Mouse (Mus musculus) midbrain, embryonic 10.5 days (tissue): ENCODE results near the gene Fhit. TPM values are rescaled to one million over a fixed set of nuclear protein-coding genes. Genes with fewer than 3 reads are reported as not detected.

ENCODE experiments used
- DNase-seq: peaks from one replicate; pipeline ENCODE4 v3.0.0-alpha.2; 2017; ENCODE audit warnings: low spot score
- H3K27ac ChIP-seq: fragments of 300-500 bp; sonication (generic); replicated peaks from 2 replicates; pipeline ENCODE4 v1.5.1; 2016; ENCODE audit warnings: mild to moderate bottlenecking
- H3K27me3 ChIP-seq: fragments of 300-500 bp; sonication (generic); 2 replicates; pipeline ENCODE4 v1.6.1; 2016; ENCODE audit warnings: low read depth, mild to moderate bottlenecking; ENCODE audit not compliant: poor library complexity, severe bottlenecking
- H3K36me3 ChIP-seq: fragments of 300-500 bp; sonication (generic); 2 replicates; pipeline ENCODE4 v1.6.1; 2016; ENCODE audit warnings: mild to moderate bottlenecking, moderate library complexity
- H3K4me1 ChIP-seq: fragments of 300-500 bp; sonication (generic); 2 replicates; pipeline ENCODE4 v1.6.1; 2016
- H3K4me3 ChIP-seq: fragments of 300-500 bp; sonication (generic); 2 replicates; pipeline ENCODE4 v1.5.1; 2016; ENCODE audit warnings: mild to moderate bottlenecking, moderate library complexity
- H3K9me3 ChIP-seq: fragments of 300-500 bp; sonication (generic); replicated peaks from 2 replicates; pipeline ENCODE4 v1.6.1; 2016; ENCODE audit warnings: mild to moderate bottlenecking
- WGBS: fragments of 180-500 bp; shearing (Covaris S2); methylation state at CpG from one replicate; pipeline ENCODE4 v1.1.7; 2016; 5-methylcytosine and 5-hydroxymethylcytosine counted together
- polyA plus RNA-seq: library from polyadenylated mRNA; unstranded; fragments of >200 nt; fragmentation: Nextera tagmentation; extraction: Ambion mirVana; gene quantifications from 2 replicates; pipeline ENCODE4 v1.2.1, GENCODE M21; 2016

Fhit gene
- polyA plus RNA-seq, 1 experiment from 2014 or later: 3.4 TPM

GRCm38 (mm10) chr14:10049947-10050346 lies 1111.9 kb downstream of the Fhit start:
- H3K27ac ChIP-seq: no peak overlapping the region
- DNase-seq: no peak
- H3K4me3 ChIP-seq: no peak overlapping the region
- WGBS: 75% methylated on average over 3 of the region's 3 CpGs
- 0 out of 2 replicates have a peak, but pooled peaks cover 5% of the 10 kb centered on the region for H3K9me3 ChIP-seq
- no peaks in the 10 kb centered on the region for H3K36me3 ChIP-seq
- H3K4me1 ChIP-seq: peaks cover 17% of the 10 kb centered on the region
- H3K27me3 ChIP-seq: peaks cover 7% of the 10 kb centered on the region; the same call in 1 of the 2 replicates

GRCm38 (mm10) chr14:10047123-10047783 lies 1114.6 kb downstream of the Fhit start:
- DNase-seq: no peak
- Histone ChIP-seq H3K27ac (no peak overlapping the region), H3K9me3 (0 out of 2 replicates have a peak, but pooled peaks cover 5% of the 10 kb centered on the region), H3K36me3 (no peaks in the 10 kb centered on the region), H3K4me1 (peaks cover 17% of the 10 kb centered on the region), H3K27me3 (peaks cover 7% of the 10 kb centered on the region; the same call in 1 of the 2 replicates), H3K4me3 (no peak overlapping the region)
- WGBS: 86% methylated on average over 2 of the region's 2 CpGs

GRCm38 (mm10) chr14:10046336-10047122 lies 1115.3 kb downstream of the Fhit start:
- Histone ChIP-seq H3K4me3 (no peak overlapping the region), H3K9me3 (0 out of 2 replicates have a peak, but pooled peaks cover 4% of the 10 kb centered on the region), H3K27ac (no peak overlapping the region), H3K4me1 (peaks cover 17% of the 10 kb centered on the region), H3K27me3 (peaks cover 7% of the 10 kb centered on the region; the same call in 1 of the 2 replicates), H3K36me3 (no peaks in the 10 kb centered on the region)
- WGBS: 20% methylated on average over 7 of the region's 7 CpGs
- DNase-seq: no peak

- H3K36me3 ChIP-seq: no peaks in the 10 kb centered on the region
- WGBS: 93% methylated on average over 6 of the region's 6 CpGs
- no peak overlapping the region for H3K27ac ChIP-seq
- peaks cover 27% of the 10 kb centered on the region for H3K4me1 ChIP-seq
- H3K27me3 ChIP-seq: peaks cover 67% of the 10 kb centered on the region
- DNase-seq: no peak
- no peaks in the 10 kb centered on the region for H3K9me3 ChIP-seq
- no peak overlapping the region for H3K4me3 ChIP-seq
Observed at GRCm38 (mm10) chr14:10038021-10038420, 1123.8 kb downstream of the Fhit start.

- peaks cover 27% of the 10 kb centered on the region for H3K4me1 ChIP-seq
- no peak overlapping the region for H3K4me3 ChIP-seq
- H3K36me3 ChIP-seq: no peaks in the 10 kb centered on the region
- no peaks in the 10 kb centered on the region for H3K9me3 ChIP-seq
- 61% methylated on average over 2 of the region's 2 CpGs for WGBS
- peaks cover 71% of the 10 kb centered on the region for H3K27me3 ChIP-seq
- DNase-seq: no peak
- no peak overlapping the region for H3K27ac ChIP-seq
Observed at GRCm38 (mm10) chr14:10036685-10037215, 1125.1 kb downstream of the Fhit start.

- H3K27me3 ChIP-seq: peaks cover 66% of the 10 kb centered on the region
- no peaks in the 10 kb centered on the region for H3K9me3 ChIP-seq
- no peaks in the 10 kb centered on the region for H3K36me3 ChIP-seq
- no peak overlapping the region for H3K4me3 ChIP-seq
- peak overlapping the region; percentile 13; the same call in 1 of the 2 replicates for H3K27ac ChIP-seq
- DNase-seq: peak; percentile 61
- peaks cover 27% of the 10 kb centered on the region for H3K4me1 ChIP-seq
- WGBS: 10% methylated on average over 3 of the region's 3 CpGs
Observed at GRCm38 (mm10) chr14:10035682-10036081, 1126.2 kb downstream of the Fhit start.

- H3K9me3 ChIP-seq: no peaks in the 10 kb centered on the region
- DNase-seq: no peak
- H3K4me3 ChIP-seq: no peak overlapping the region
- 17% methylated on average over 2 of the region's 2 CpGs for WGBS
- H3K4me1 ChIP-seq: peaks cover 27% of the 10 kb centered on the region
- no peaks in the 10 kb centered on the region for H3K36me3 ChIP-seq
- H3K27me3 ChIP-seq: peaks cover 62% of the 10 kb centered on the region
- H3K27ac ChIP-seq: peak overlapping the region; percentile 13; the same call in 1 of the 2 replicates
Observed at GRCm38 (mm10) chr14:10035270-10035669, 1126.6 kb downstream of the Fhit start.

GRCm38 (mm10) chr14:10023382-10023781 lies 1138.5 kb downstream of the Fhit start:
- no peak overlapping the region for H3K4me3 ChIP-seq
- WGBS: 70% methylated on average over 2 of the region's 2 CpGs
- no peak for DNase-seq
- no peaks in the 10 kb centered on the region for H3K36me3 ChIP-seq
- H3K9me3 ChIP-seq: 0 out of 2 replicates have a peak, but pooled peaks cover 5% of the 10 kb centered on the region
- H3K27me3 ChIP-seq: no peaks in the 10 kb centered on the region
- 0 out of 2 replicates have a peak overlapping the region, but pooled peaks have one; percentile 42 for H3K27ac ChIP-seq
- H3K4me1 ChIP-seq: peaks cover 21% of the 10 kb centered on the region

GRCm38 (mm10) chr14:10022304-10022703 lies 1139.5 kb downstream of the Fhit start:
- 32% methylated on average over 2 of the region's 2 CpGs for WGBS
- Histone ChIP-seq H3K27me3 (no peaks in the 10 kb centered on the region), H3K9me3 (no peaks in the 10 kb centered on the region), H3K27ac (peak overlapping the region; percentile 46; the same call in 1 of the 2 replicates), H3K4me3 (no peak overlapping the region), H3K4me1 (peaks cover 21% of the 10 kb centered on the region), H3K36me3 (no peaks in the 10 kb centered on the region)
- no peak for DNase-seq

- Histone ChIP-seq H3K9me3 (no peaks in the 10 kb centered on the region), H3K27me3 (no peaks in the 10 kb centered on the region), H3K4me1 (peaks cover 21% of the 10 kb centered on the region), H3K36me3 (no peaks in the 10 kb centered on the region), H3K4me3 (no peak overlapping the region), H3K27ac (no peak overlapping the region)
- WGBS: 87% methylated on average over 5 of the region's 5 CpGs
- DNase-seq: no peak
Observed at GRCm38 (mm10) chr14:10020400-10021140, 1141.3 kb downstream of the Fhit start.

GRCm38 (mm10) chr14:10013817-10014266 lies 1148.0 kb downstream of the Fhit start:
- Histone ChIP-seq H3K9me3 (no peaks in the 10 kb centered on the region), H3K4me3 (no peak overlapping the region), H3K27me3 (no peaks in the 10 kb centered on the region), H3K36me3 (no peaks in the 10 kb centered on the region), H3K4me1 (peaks cover 5% of the 10 kb centered on the region; the same call in 1 of the 2 replicates), H3K27ac (no peak overlapping the region)
- 84% methylated on average over 1 of the region's 1 CpGs for WGBS
- DNase-seq: no peak
